Mouse (Mus musculus): ENCODE results near the gene Nr5a1. TPM values are rescaled to one million over a fixed set of nuclear protein-coding genes. Genes with fewer than 3 reads are reported as not detected.

The Nr5a1 gene
- polyA plus RNA-seq (2016; fragmentation: Nextera tagmentation; extraction: Ambion mirVana) = 1.1 TPM in 2 replicates

GRCm38 (mm10) chr2:38714324-38714723 lies at the start of gene Nr5a1:
Nr5a1 (minus strand) TSS chr2:38714542.
- WGBS = 88% methylated on average over 13 of the region's 13 CpGs
- Histone ChIP-seq H3K4me1 (peaks cover 29% of the 10 kb centered on the region), H3K27me3 (peaks cover 76% of the 10 kb centered on the region), H3K27ac (no peak within 1 kb of the TSS), H3K9ac (no peak within 1 kb of the TSS), H3K36me3 (replicated peaks) (no peaks in the 10 kb centered on the region), H3K9me3 (no peaks in the 10 kb centered on the region), H3K4me2 (no peak within 1 kb of the TSS), H3K4me3 (replicated peaks) (no peak within 1 kb of the TSS)
- ATAC-seq (ENCODE audit: low FRiP score) = no peak

GRCm38 (mm10) chr2:38739847-38740246 lies 25.5 kb upstream of the Nr5a1 start:
- ATAC-seq (ENCODE audit: low FRiP score) = no peak; the same call in 1 of the 2 replicates
- Histone ChIP-seq H3K36me3 (replicated peaks) (no peaks in the 10 kb centered on the region), H3K4me3 (replicated peaks) (no peak overlapping the region), H3K9me3 (no peaks in the 10 kb centered on the region), H3K4me1 (peaks cover 13% of the 10 kb centered on the region), H3K9ac (no peak overlapping the region), H3K4me2 (no peak overlapping the region), H3K27ac (no peak overlapping the region), H3K27me3 (no peaks in the 10 kb centered on the region)
- WGBS = 86% methylated on average over 3 of the region's 3 CpGs

GRCm38 (mm10) chr2:38739410-38739809 lies 25.1 kb upstream of the Nr5a1 start:
- H3K4me1 ChIP-seq = peaks cover 10% of the 10 kb centered on the region
- no peaks in the 10 kb centered on the region for H3K9me3 ChIP-seq
- H3K36me3 ChIP-seq (replicated peaks) = no peaks in the 10 kb centered on the region
- no peak overlapping the region for H3K27ac ChIP-seq
- peak; percentile 77 for ATAC-seq (ENCODE audit: low FRiP score)
- H3K9ac ChIP-seq = no peak overlapping the region
- peak overlapping the region; percentile 11; the same call in 1 of the 2 replicates for H3K4me2 ChIP-seq
- 17% methylated on average over 7 of the region's 7 CpGs for WGBS
- H3K27me3 ChIP-seq = no peaks in the 10 kb centered on the region
- no peak overlapping the region for H3K4me3 ChIP-seq (replicated peaks)

- 0 out of 2 replicates have a peak overlapping the region, but pooled peaks have one; percentile 3 for H3K9ac ChIP-seq
- WGBS = 69% methylated on average over 14 of the region's 14 CpGs
- H3K36me3 ChIP-seq (replicated peaks) = no peaks in the 10 kb centered on the region
- H3K4me2 ChIP-seq = 0 out of 2 replicates have a peak overlapping the region, but pooled peaks have one; percentile 11
- peaks cover 6% of the 10 kb centered on the region for H3K4me1 ChIP-seq
- no peaks in the 10 kb centered on the region for H3K27me3 ChIP-seq
- no peaks in the 10 kb centered on the region for H3K9me3 ChIP-seq
- H3K4me3 ChIP-seq (replicated peaks) = no peak overlapping the region
- no peak overlapping the region for H3K27ac ChIP-seq
- ATAC-seq (ENCODE audit: low FRiP score) = 0 out of 2 replicates have a peak, but pooled peaks have one; percentile 9
Measured at GRCm38 (mm10) chr2:38738601-38739301, 24.4 kb upstream of the Nr5a1 start.

- H3K9ac ChIP-seq = no peak overlapping the region
- no peaks in the 10 kb centered on the region for H3K9me3 ChIP-seq
- no peaks in the 10 kb centered on the region for H3K36me3 ChIP-seq (replicated peaks)
- peaks cover 5% of the 10 kb centered on the region for H3K4me1 ChIP-seq
- no peak overlapping the region for H3K27ac ChIP-seq
- no peak for ATAC-seq (ENCODE audit: low FRiP score)
- H3K4me3 ChIP-seq (replicated peaks) = no peak overlapping the region
- no peak overlapping the region for H3K4me2 ChIP-seq
- H3K27me3 ChIP-seq = no peaks in the 10 kb centered on the region
Measured at GRCm38 (mm10) chr2:38735740-38736139, 21.4 kb upstream of the Nr5a1 start.

- H3K27me3 ChIP-seq = no peaks in the 10 kb centered on the region
- no peaks in the 10 kb centered on the region for H3K36me3 ChIP-seq (replicated peaks)
- H3K4me1 ChIP-seq = peaks cover 5% of the 10 kb centered on the region
- no peak for ATAC-seq (ENCODE audit: low FRiP score)
- H3K4me2 ChIP-seq = no peak overlapping the region
- no peaks in the 10 kb centered on the region for H3K9me3 ChIP-seq
- H3K9ac ChIP-seq = no peak overlapping the region
- 88% methylated on average over 5 of the region's 5 CpGs for WGBS
- H3K27ac ChIP-seq = no peak overlapping the region
- no peak overlapping the region for H3K4me3 ChIP-seq (replicated peaks)
Measured at GRCm38 (mm10) chr2:38734721-38735120, 20.4 kb upstream of the Nr5a1 start.

- Histone ChIP-seq H3K4me1 (peaks cover 5% of the 10 kb centered on the region), H3K4me2 (no peak overlapping the region), H3K36me3 (replicated peaks) (no peaks in the 10 kb centered on the region), H3K4me3 (replicated peaks) (no peak overlapping the region), H3K27ac (no peak overlapping the region), H3K27me3 (no peaks in the 10 kb centered on the region), H3K9ac (no peak overlapping the region), H3K9me3 (no peaks in the 10 kb centered on the region)
- no peak for ATAC-seq (ENCODE audit: low FRiP score)
- WGBS = 97% methylated on average over 6 of the region's 6 CpGs
Measured at GRCm38 (mm10) chr2:38730331-38730827, 16.0 kb upstream of the Nr5a1 start.

- 28% methylated on average over 3 of the region's 3 CpGs for WGBS
- no peaks in the 10 kb centered on the region for H3K36me3 ChIP-seq (replicated peaks)
- H3K27me3 ChIP-seq = peaks cover 9% of the 10 kb centered on the region; the same call in 1 of the 2 replicates
- ATAC-seq (ENCODE audit: low FRiP score) = no peak
- no peak overlapping the region for H3K9ac ChIP-seq
- peaks cover 18% of the 10 kb centered on the region for H3K4me1 ChIP-seq
- H3K4me3 ChIP-seq (replicated peaks) = no peak overlapping the region
- no peaks in the 10 kb centered on the region for H3K9me3 ChIP-seq
- H3K27ac ChIP-seq = no peak overlapping the region
- H3K4me2 ChIP-seq = no peak overlapping the region
Measured at GRCm38 (mm10) chr2:38725427-38725826, 11.1 kb upstream of the Nr5a1 start.

- ATAC-seq (ENCODE audit: low FRiP score) = no peak
- 83% methylated on average over 4 of the region's 4 CpGs for WGBS
- no peak overlapping the region for H3K27ac ChIP-seq
- H3K4me2 ChIP-seq = no peak overlapping the region
- no peaks in the 10 kb centered on the region for H3K36me3 ChIP-seq (replicated peaks)
- peaks cover 9% of the 10 kb centered on the region for H3K27me3 ChIP-seq
- H3K9ac ChIP-seq = no peak overlapping the region
- H3K9me3 ChIP-seq = no peaks in the 10 kb centered on the region
- peaks cover 24% of the 10 kb centered on the region for H3K4me1 ChIP-seq
- H3K4me3 ChIP-seq (replicated peaks) = no peak overlapping the region
Measured at GRCm38 (mm10) chr2:38723378-38723777, 9.0 kb upstream of the Nr5a1 start.

GRCm38 (mm10) chr2:38722076-38722475 lies 7.7 kb upstream of the Nr5a1 start:
- no peak for ATAC-seq (ENCODE audit: low FRiP score)
- H3K4me2 ChIP-seq = no peak overlapping the region
- no peak overlapping the region for H3K27ac ChIP-seq
- WGBS = 21% methylated on average over 4 of the region's 4 CpGs
- H3K9me3 ChIP-seq = no peaks in the 10 kb centered on the region
- no peak overlapping the region for H3K4me3 ChIP-seq (replicated peaks)
- H3K9ac ChIP-seq = no peak overlapping the region
- H3K27me3 ChIP-seq = peaks cover 16% of the 10 kb centered on the region
- H3K4me1 ChIP-seq = peaks cover 24% of the 10 kb centered on the region
- no peaks in the 10 kb centered on the region for H3K36me3 ChIP-seq (replicated peaks)

- 52% methylated on average over 2 of the region's 2 CpGs for WGBS
- Histone ChIP-seq H3K4me3 (replicated peaks) (no peak overlapping the region), H3K4me2 (no peak overlapping the region), H3K4me1 (peaks cover 22% of the 10 kb centered on the region), H3K9me3 (no peaks in the 10 kb centered on the region), H3K36me3 (replicated peaks) (no peaks in the 10 kb centered on the region), H3K9ac (no peak overlapping the region), H3K27me3 (peaks cover 22% of the 10 kb centered on the region), H3K27ac (no peak overlapping the region)
- ATAC-seq (ENCODE audit: low FRiP score) = no peak
Measured at GRCm38 (mm10) chr2:38720661-38721060, 6.3 kb upstream of the Nr5a1 start.

- Histone ChIP-seq H3K27me3 (peaks cover 35% of the 10 kb centered on the region), H3K4me1 (0 out of 2 replicates have a peak, but pooled peaks cover 12% of the 10 kb centered on the region), H3K27ac (no peak overlapping the region), H3K9me3 (no peaks in the 10 kb centered on the region), H3K9ac (no peak overlapping the region), H3K4me3 (replicated peaks) (no peak overlapping the region), H3K4me2 (no peak overlapping the region), H3K36me3 (replicated peaks) (no peaks in the 10 kb centered on the region)
- WGBS = 79% methylated on average over 6 of the region's 6 CpGs
- ATAC-seq (ENCODE audit: low FRiP score) = no peak
Measured at GRCm38 (mm10) chr2:38719354-38719753, 5.0 kb upstream of the Nr5a1 start.

- Histone ChIP-seq H3K36me3 (replicated peaks) (no peaks in the 10 kb centered on the region), H3K4me1 (0 out of 2 replicates have a peak, but pooled peaks cover 12% of the 10 kb centered on the region), H3K4me2 (no peak overlapping the region), H3K4me3 (replicated peaks) (no peak overlapping the region), H3K27me3 (peaks cover 36% of the 10 kb centered on the region), H3K9ac (no peak overlapping the region), H3K27ac (no peak overlapping the region), H3K9me3 (no peaks in the 10 kb centered on the region)
- 62% methylated on average over 8 of the region's 8 CpGs for WGBS
- ATAC-seq (ENCODE audit: low FRiP score) = no peak; the same call in 1 of the 2 replicates
Measured at GRCm38 (mm10) chr2:38718676-38719075, 4.3 kb upstream of the Nr5a1 start.

All from forebrain, embryonic 12.5 days (tissue).